Mouse (Mus musculus) macrophage (primary cell): ENCODE measurements at regions not wholly inside any gene's neighbourhood (a gene's known extent, or its start where the extent isn't known, plus 50 kb on each side); places are given as distances from the start of the nearest gene placed in this dataset.

ENCODE experiments used
- H3K27ac ChIP-seq: fragments of 350-480 bp; formaldehyde crosslinking; 2 replicates; pipeline ENCODE4 v1.9.0; 2021
- H3K36me3 ChIP-seq: fragments of 350-480 bp; formaldehyde crosslinking; 2 replicates; pipeline ENCODE4 v1.9.0; 2021; ENCODE audit errors: inconsistent target
- H3K4me3 ChIP-seq: fragments of 350-480 bp; formaldehyde crosslinking; 2 replicates; pipeline ENCODE4 v1.9.0; 2021; ENCODE audit errors: inconsistent target
- H3K79me2 ChIP-seq: fragments of 350-480 bp; formaldehyde crosslinking; 2 replicates; pipeline ENCODE4 v1.9.0; 2021; ENCODE audit errors: inconsistent target
- WGBS: methylation state at CpG from one replicate; pipeline ENCODE4 v1.1.7; 2026; ENCODE audit warnings: inconsistent platforms; ENCODE audit not compliant: missing documents; 5-methylcytosine and 5-hydroxymethylcytosine counted together

- 79% methylated on average over 4 of the region's 4 CpGs for WGBS
- no peak overlapping the region for H3K27ac ChIP-seq
- no peaks in the 10 kb centered on the region for H3K36me3 ChIP-seq
- H3K4me3 ChIP-seq = no peak overlapping the region
- no peaks in the 10 kb centered on the region for H3K79me2 ChIP-seq
Measured at GRCm38 (mm10) chr6:50804477-50805005, 150.3 kb upstream of the Npvf start.

- Histone ChIP-seq H3K79me2 (no peaks in the 10 kb centered on the region), H3K4me3 (no peak overlapping the region), H3K36me3 (no peaks in the 10 kb centered on the region), H3K27ac (no peak overlapping the region)
- 18% methylated on average over 4 of the region's 7 CpGs for WGBS
Measured at GRCm38 (mm10) chr6:50806376-50807077, 152.3 kb upstream of the Npvf start.

- Histone ChIP-seq H3K27ac (no peak overlapping the region), H3K36me3 (no peaks in the 10 kb centered on the region), H3K79me2 (no peaks in the 10 kb centered on the region), H3K4me3 (no peak overlapping the region)
- whole genome bisulfite sequencing = 71% methylated on average over 19 of the region's 19 CpGs
Measured at GRCm38 (mm10) chr6:50807187-50808012, 153.2 kb upstream of the Npvf start.

- Histone ChIP-seq H3K36me3 (no peaks in the 10 kb centered on the region), H3K27ac (no peak overlapping the region), H3K79me2 (no peaks in the 10 kb centered on the region), H3K4me3 (no peak overlapping the region)
- WGBS = 19% methylated on average over 4 of the region's 4 CpGs
Measured at GRCm38 (mm10) chr6:50808126-50808525, 153.9 kb upstream of the Npvf start.

- H3K27ac ChIP-seq = no peak overlapping the region
- no peaks in the 10 kb centered on the region for H3K36me3 ChIP-seq
- no peak overlapping the region for H3K4me3 ChIP-seq
- H3K79me2 ChIP-seq = no peaks in the 10 kb centered on the region
- 88% methylated on average over 24 of the region's 24 CpGs for WGBS
Measured at GRCm38 (mm10) chr6:50808811-50809668, 154.8 kb upstream of the Npvf start.

- no peaks in the 10 kb centered on the region for H3K36me3 ChIP-seq
- H3K27ac ChIP-seq = no peak overlapping the region
- H3K79me2 ChIP-seq = no peaks in the 10 kb centered on the region
- WGBS = 85% methylated on average over 4 of the region's 4 CpGs
- H3K4me3 ChIP-seq = no peak overlapping the region
Measured at GRCm38 (mm10) chr6:50809669-50809983, 155.4 kb upstream of the Npvf start.

- 97% methylated on average over 10 of the region's 10 CpGs for WGBS
- Histone ChIP-seq H3K4me3 (no peak overlapping the region), H3K36me3 (no peaks in the 10 kb centered on the region), H3K27ac (no peak overlapping the region), H3K79me2 (no peaks in the 10 kb centered on the region)
Measured at GRCm38 (mm10) chr6:50814936-50815500, 160.8 kb upstream of the Npvf start.

GRCm38 (mm10) chr6:50815579-50815978 is 161.3 kb upstream of the Npvf start:
- 88% methylated on average over 7 of the region's 8 CpGs for WGBS
- Histone ChIP-seq H3K27ac (no peak overlapping the region), H3K36me3 (no peaks in the 10 kb centered on the region), H3K4me3 (no peak overlapping the region), H3K79me2 (no peaks in the 10 kb centered on the region)

GRCm38 (mm10) chr6:50817430-50817829 is 163.2 kb upstream of the Npvf start:
- H3K27ac ChIP-seq = no peak overlapping the region
- H3K79me2 ChIP-seq = no peaks in the 10 kb centered on the region
- no peak overlapping the region for H3K4me3 ChIP-seq
- H3K36me3 ChIP-seq = no peaks in the 10 kb centered on the region
- 45% methylated on average over 10 of the region's 10 CpGs for WGBS

- 90% methylated on average over 5 of the region's 5 CpGs for WGBS
- Histone ChIP-seq H3K4me3 (no peak overlapping the region), H3K36me3 (no peaks in the 10 kb centered on the region), H3K79me2 (no peaks in the 10 kb centered on the region), H3K27ac (no peak overlapping the region)
Measured at GRCm38 (mm10) chr6:50818433-50818832, 164.2 kb upstream of the Npvf start.

- Histone ChIP-seq H3K27ac (no peak overlapping the region), H3K36me3 (no peaks in the 10 kb centered on the region), H3K79me2 (no peaks in the 10 kb centered on the region), H3K4me3 (no peak overlapping the region)
- WGBS = 78% methylated on average over 9 of the region's 10 CpGs
Measured at GRCm38 (mm10) chr6:50818891-50819541, 164.8 kb upstream of the Npvf start.

GRCm38 (mm10) chr6:50821401-50822235 is 167.4 kb upstream of the Npvf start:
- Histone ChIP-seq H3K27ac (no peak overlapping the region), H3K79me2 (no peaks in the 10 kb centered on the region), H3K4me3 (no peak overlapping the region), H3K36me3 (no peaks in the 10 kb centered on the region)
- 88% methylated on average over 10 of the region's 12 CpGs for WGBS
